Mouse (Mus musculus) liver, postnatal 0 days (tissue): ENCODE measurements around the gene Dnaic1. TPM values are rescaled to one million over a fixed set of nuclear protein-coding genes. Genes with fewer than 3 reads are reported as not detected.
A peak's percentile ranks its signal among the peaks of the same experiment; 100 is the strongest.

Source experiments
- ATAC-seq: fragments of 200-750 bp; cut with Nextera tagmentation; 2 replicates; pipeline ENCODE4 v1.8.0; 2017; ENCODE audit warnings: mild to moderate bottlenecking, moderate library complexity
- DNase-seq: peaks from one replicate; pipeline ENCODE4 v3.0.0-alpha.2; 2016
- H3K27ac ChIP-seq: fragments of 300-500 bp; sonication (generic); 2 replicates; pipeline ENCODE4 v1.5.1; 2014; ENCODE audit warnings: antibody characterized with exemption, moderate library complexity, mild to moderate bottlenecking, low read depth
- H3K27me3 ChIP-seq: fragments of 300-500 bp; sonication (generic); 2 replicates; pipeline ENCODE4 v1.6.1; 2014; ENCODE audit warnings: low read length, control low read depth, mixed read lengths; ENCODE audit not compliant: insufficient read depth
- H3K36me3 ChIP-seq: fragments of 300-500 bp; sonication (generic); replicated peaks from 2 replicates; pipeline ENCODE4 v1.6.1; 2014; ENCODE audit warnings: mild to moderate bottlenecking, control low read depth, low read length, moderate library complexity, mixed read lengths; ENCODE audit not compliant: insufficient read depth
- H3K4me1 ChIP-seq: fragments of 300-500 bp; sonication (generic); 2 replicates; pipeline ENCODE4 v1.6.1; 2014; ENCODE audit warnings: antibody characterized with exemption, mild to moderate bottlenecking, control low read depth; ENCODE audit not compliant: insufficient read depth
- H3K4me2 ChIP-seq: fragments of 300-500 bp; sonication (generic); 2 replicates; pipeline ENCODE4 v1.6.1; 2014; ENCODE audit warnings: low read depth, mild to moderate bottlenecking, low read length, moderate library complexity, mixed read lengths
- H3K4me3 ChIP-seq: fragments of 300-500 bp; sonication (generic); 2 replicates; pipeline ENCODE4 v1.5.1; 2014; ENCODE audit warnings: low read depth, low read length
- H3K9ac ChIP-seq: fragments of 300-500 bp; sonication (generic); replicated peaks from 2 replicates; pipeline ENCODE4 v1.6.1; 2014; ENCODE audit warnings: mild to moderate bottlenecking, moderate library complexity
- H3K9me3 ChIP-seq: fragments of 300-500 bp; sonication (generic); 2 replicates; pipeline ENCODE4 v1.6.1; 2016; ENCODE audit warnings: mild to moderate bottlenecking, control low read depth, low read length, mixed read lengths
- CTCF ChIP-seq: sonication (generic); IDR thresholded peaks from 2 replicates; pipeline ENCODE4 v1.5.1; 2016; ENCODE audit warnings: antibody characterized with exemption, low read depth
- EP300 ChIP-seq: IDR thresholded peaks from 2 replicates; pipeline ENCODE4 v1.6.1; 2016; ENCODE audit warnings: antibody characterized with exemption, low read depth, mild to moderate bottlenecking
- WGBS: fragments of 180-500 bp; shearing (Covaris S2); extraction: QIAGEN DNeasy Blood & Tissue Kit; methylation state at CpG from one replicate; pipeline ENCODE4 v1.1.7; 2014; ENCODE audit not compliant: insufficient replicate concordance; 5-methylcytosine and 5-hydroxymethylcytosine counted together
- polyA plus RNA-seq: library from polyadenylated mRNA; unstranded; fragments of >200 nt; fragmentation: Nextera tagmentation; extraction: Ambion mirVana; gene quantifications from 2 replicates; pipeline ENCODE4 v1.2.1, GENCODE M21; 2015

Gene Dnaic1
- polyA plus RNA-seq, 1 experiment from 2014 or later = 14.2 TPM

- TF ChIP-seq CTCF (no peak), EP300 (no peak)
- DNase-seq (peak; percentile 94), ATAC-seq (peak; percentile 89)
- Histone ChIP-seq H3K4me3 (peak within 1 kb of the TSS; percentile 54), H3K4me1 (peaks cover 3% of the 10 kb centered on the region; the same call in 1 of the 2 replicates), H3K27ac (peak within 1 kb of the TSS; percentile 72), H3K9ac (peak within 1 kb of the TSS; percentile 73), H3K27me3 (0 out of 2 replicates have a peak, but pooled peaks cover 5% of the 10 kb centered on the region), H3K9me3 (no peaks in the 10 kb centered on the region), H3K36me3 (no peaks in the 10 kb centered on the region), H3K4me2 (peak within 1 kb of the TSS; percentile 84)
- under 1% methylated on average over 65 of the region's 74 CpGs for WGBS
These were observed 70.4 kb downstream of the Dnaic1 start, which contains the start of gene Enho for GRCm38 (mm10) chr4:41639913-41640507. TSS of gene Enho (minus strand) at chr4:41640324.

- 0 out of 2 replicates have a peak, but pooled peaks cover 5% of the 10 kb centered on the region for H3K27me3 ChIP-seq
- no peak overlapping the region for H3K4me2 ChIP-seq
- no peak overlapping the region for H3K27ac ChIP-seq
- peaks cover 3% of the 10 kb centered on the region; the same call in 1 of the 2 replicates for H3K4me1 ChIP-seq
- no peak for DNase-seq
- WGBS = 77% methylated on average over 6 of the region's 6 CpGs
- TF ChIP-seq EP300 (no peak), CTCF (no peak)
- no peaks in the 10 kb centered on the region for H3K9me3 ChIP-seq
- no peak overlapping the region for H3K4me3 ChIP-seq
- ATAC-seq = no peak
- H3K36me3 ChIP-seq = no peaks in the 10 kb centered on the region
- H3K9ac ChIP-seq = no peak overlapping the region
These were observed 71.7 kb downstream of the Dnaic1 start for GRCm38 (mm10) chr4:41641199-41641822.

- 10% methylated on average over 5 of the region's 5 CpGs for WGBS
- H3K9ac ChIP-seq = no peak overlapping the region
- no peak for ATAC-seq
- TF ChIP-seq EP300 (no peak), CTCF (peak; percentile 54)
- H3K27ac ChIP-seq = no peak overlapping the region
- H3K4me3 ChIP-seq = no peak overlapping the region
- no peaks in the 10 kb centered on the region for H3K4me1 ChIP-seq
- H3K27me3 ChIP-seq = no peaks in the 10 kb centered on the region
- no peak overlapping the region for H3K4me2 ChIP-seq
- no peaks in the 10 kb centered on the region for H3K36me3 ChIP-seq
- H3K9me3 ChIP-seq = no peaks in the 10 kb centered on the region
- no peak for DNase-seq
These were observed 75.9 kb downstream of the Dnaic1 start for GRCm38 (mm10) chr4:41645488-41645887.

GRCm38 (mm10) chr4:41648157-41648556, 78.6 kb downstream of the Dnaic1 start:
- TF ChIP-seq CTCF (no peak), EP300 (no peak)
- no peak for ATAC-seq
- Histone ChIP-seq H3K9ac (no peak overlapping the region), H3K27ac (no peak overlapping the region), H3K4me1 (no peaks in the 10 kb centered on the region), H3K27me3 (no peaks in the 10 kb centered on the region), H3K4me3 (no peak overlapping the region), H3K36me3 (no peaks in the 10 kb centered on the region), H3K9me3 (no peaks in the 10 kb centered on the region), H3K4me2 (no peak overlapping the region)
- 58% methylated on average over 4 of the region's 4 CpGs for WGBS
- DNase-seq = no peak

GRCm38 (mm10) chr4:41648627-41649026, 79.1 kb downstream of the Dnaic1 start:
- H3K4me2 ChIP-seq = no peak overlapping the region
- 52% methylated on average over 7 of the region's 7 CpGs for WGBS
- no peak overlapping the region for H3K4me3 ChIP-seq
- H3K9me3 ChIP-seq = no peaks in the 10 kb centered on the region
- H3K4me1 ChIP-seq = no peaks in the 10 kb centered on the region
- no peak for ATAC-seq
- no peak overlapping the region for H3K9ac ChIP-seq
- TF ChIP-seq CTCF (no peak), EP300 (no peak)
- no peaks in the 10 kb centered on the region for H3K36me3 ChIP-seq
- H3K27me3 ChIP-seq = no peaks in the 10 kb centered on the region
- no peak overlapping the region for H3K27ac ChIP-seq
- DNase-seq = no peak

GRCm38 (mm10) chr4:41653296-41653695, 83.7 kb downstream of the Dnaic1 start:
- Histone ChIP-seq H3K9ac (no peak overlapping the region), H3K27ac (no peak overlapping the region), H3K4me2 (no peak overlapping the region), H3K4me1 (no peaks in the 10 kb centered on the region), H3K4me3 (no peak overlapping the region), H3K9me3 (no peaks in the 10 kb centered on the region), H3K36me3 (no peaks in the 10 kb centered on the region), H3K27me3 (peaks cover 7% of the 10 kb centered on the region; the same call in 1 of the 2 replicates)
- TF ChIP-seq CTCF (peak; percentile 80), EP300 (no peak)
- DNase-seq (peak; percentile 73), ATAC-seq (no peak)
- 48% methylated on average over 6 of the region's 6 CpGs for WGBS
